Mouse (Mus musculus) liver, embryonic 14.5 days (tissue): ENCODE data around the gene Agap1.

ENCODE experiments used
- CTCF ChIP-seq: IDR thresholded peaks from 2 replicates; pipeline ENCODE4 v1.5.1; 2016; ENCODE audit warnings: antibody characterized with exemption, low read depth, control low read depth
- EP300 ChIP-seq: IDR thresholded peaks from 2 replicates; pipeline ENCODE4 v1.6.1; 2016; ENCODE audit warnings: antibody characterized with exemption, low read depth

DNA sequence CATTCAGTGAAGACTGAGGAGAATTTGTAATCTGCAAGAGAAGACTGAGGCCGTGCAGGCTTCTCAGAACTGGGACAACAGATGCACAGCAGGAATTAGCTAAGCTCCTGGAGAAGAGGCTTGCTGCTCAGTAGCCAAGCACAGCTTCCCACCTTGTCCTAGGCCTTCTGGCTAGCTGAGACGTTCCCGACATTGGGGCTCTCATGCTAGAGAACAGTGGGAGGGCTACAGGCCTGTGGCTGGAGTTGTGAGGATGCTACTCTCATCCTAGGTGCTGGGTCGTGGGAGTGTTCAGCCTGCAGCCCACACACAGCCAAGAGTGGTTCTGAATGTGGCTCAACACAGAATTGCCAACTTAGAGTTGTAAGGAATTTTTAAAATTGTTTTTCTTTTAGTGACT, 133.5 kb downstream of the Agap1 start:
- TF ChIP-seq CTCF, result no peak
- TF ChIP-seq EP300, result no peak
